Comparison of ENCODE assay signal across 8 mouse cellular contexts in the genomic region with DNA sequence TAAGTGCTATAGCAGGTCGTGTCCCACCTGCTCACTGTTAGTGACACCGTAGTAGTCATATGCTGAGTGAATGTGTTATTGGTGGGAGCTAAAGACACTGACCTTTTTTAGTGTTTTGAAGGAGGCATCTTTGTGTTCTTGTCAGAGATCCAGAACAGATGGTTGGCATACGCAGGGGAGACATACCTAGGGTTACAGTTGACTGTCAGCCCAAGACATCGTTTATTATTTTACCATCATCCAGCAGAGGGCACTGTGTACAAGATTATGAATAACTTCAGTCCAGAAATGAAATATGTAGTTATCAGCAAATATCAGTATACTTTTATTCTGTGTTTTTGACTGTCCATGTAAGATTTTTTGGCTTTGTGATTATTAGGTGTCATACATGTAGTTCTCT.
A peak's percentile ranks its signal among the peaks of the same experiment; 100 is the strongest.
DNase-seq lines count a peak whose midpoint lies in the region; ATAC-seq and TF ChIP-seq lines count a peak whose summit lies in the region.

No protein-coding gene starts in this region.

- no peak for TF ChIP-seq POLR2A in limb, embryonic 14.5 days (IDR thresholded peaks at IDR 0.05; ENCODE audit: borderline replicate concordance, extremely low read depth, insufficient read depth, insufficient read length)
- TF ChIP-seq POLR2A in cerebellum, adult 2 months (IDR thresholded peaks at IDR 0.05; ENCODE audit: borderline replicate concordance, insufficient read depth, low read length), result no peak

- H3K27me3 ChIP-seq in limb, embryonic 14.5 days (ENCODE audit: control insufficient read depth, insufficient read depth, low read length), result no peaks in the 10 kb centered on the region
- H3K27me3 ChIP-seq in limb, embryonic 10.5 days (ENCODE audit: low read depth, poor library complexity, severe bottlenecking), result no peaks in the 10 kb centered on the region
- H3K27me3 ChIP-seq in cerebellum, adult 2 months (ENCODE audit: control insufficient read depth, insufficient read depth, low read length), result no peaks in the 10 kb centered on the region
- H3K27me3 ChIP-seq in intestine, postnatal 0 days (replicated peaks; ENCODE audit: control insufficient read depth, insufficient read depth, low read length), result no peaks in the 10 kb centered on the region

- 84% methylated on average over 4 of the region's 4 CpGs for WGBS in limb, embryonic 14.5 days
- 91% methylated on average over 4 of the region's 4 CpGs for WGBS in limb, embryonic 10.5 days
- WGBS in cerebellum, adult 2 months, result 17% methylated on average over 4 of the region's 4 CpGs
- 78% methylated on average over 4 of the region's 4 CpGs for WGBS in intestine, postnatal 0 days

- H3K9ac ChIP-seq in limb, embryonic 14.5 days (ENCODE audit: low read depth, low read length, severe bottlenecking), result no peak overlapping the region
- H3K9ac ChIP-seq in intestine, postnatal 0 days (ENCODE audit: low read depth, low read length), result no peak overlapping the region

- DNase-seq in adrenal gland, postnatal 10 days, result peak; percentile 21
- DNase-seq in adrenal gland, adult 8-10 months, result no peak
- peak; percentile 84 for DNase-seq in limb, embryonic 14.5 days (ENCODE audit: low spot score)
- no peak for DNase-seq in limb, embryonic 10.5 days (ENCODE audit: low spot score)
- DNase-seq in cerebellum, adult 2 months, result peak; percentile 49 to 79
- DNase-seq in right cerebral cortex, adult 18-20 months, result no peak
- DNase-seq in gastrocnemius, adult 8-10 months (ENCODE audit: low spot score in 2 of 2), result no peak

- no peak overlapping the region for H3K4me3 ChIP-seq in limb, embryonic 14.5 days (replicated peaks; ENCODE audit: low read length)
- H3K4me3 ChIP-seq in limb, embryonic 10.5 days, result no peak overlapping the region
- H3K4me3 ChIP-seq in cerebellum, adult 2 months (replicated peaks; ENCODE audit: insufficient read depth, low read depth, low read length), result no peak overlapping the region
- H3K4me3 ChIP-seq in intestine, postnatal 0 days (ENCODE audit: low read depth, low read length), result no peak overlapping the region

- no peak for ATAC-seq in limb, embryonic 14.5 days (ENCODE audit: low FRiP score, low read depth)
- ATAC-seq in intestine, postnatal 0 days, result no peak

- TF ChIP-seq CTCF in cerebellum, adult 2 months (IDR thresholded peaks at IDR 0.05; ENCODE audit: borderline replicate concordance, insufficient read depth, low read depth, low read length), result no peak; the same call in 1 of the 2 replicates
- peak; percentile 68 for TF ChIP-seq CTCF in intestine, postnatal 0 days (IDR thresholded peaks at IDR 0.05; ENCODE audit: low read depth)

- H3K4me1 ChIP-seq in limb, embryonic 14.5 days (ENCODE audit: control insufficient read depth, insufficient read depth, low read length), result no peaks in the 10 kb centered on the region
- no peaks in the 10 kb centered on the region for H3K4me1 ChIP-seq in limb, embryonic 10.5 days
- H3K4me1 ChIP-seq in cerebellum, adult 2 months (ENCODE audit: control insufficient read depth, insufficient read depth, low read length), result peaks cover 5% of the 10 kb centered on the region
- no peaks in the 10 kb centered on the region for H3K4me1 ChIP-seq in intestine, postnatal 0 days (replicated peaks; ENCODE audit: control insufficient read depth, insufficient read depth, low read length)

- H3K4me2 ChIP-seq in limb, embryonic 14.5 days (replicated peaks; ENCODE audit: low read depth, low read length, severe bottlenecking), result no peak overlapping the region
- H3K4me2 ChIP-seq in intestine, postnatal 0 days (replicated peaks; ENCODE audit: low read depth), result no peak overlapping the region

- no peak overlapping the region for H3K27ac ChIP-seq in limb, embryonic 14.5 days (replicated peaks; ENCODE audit: low read depth, low read length)
- no peak overlapping the region for H3K27ac ChIP-seq in limb, embryonic 10.5 days
- H3K27ac ChIP-seq in cerebellum, adult 2 months (ENCODE audit: insufficient read depth, low read length), result no peak overlapping the region
- no peak overlapping the region for H3K27ac ChIP-seq in intestine, postnatal 0 days (ENCODE audit: low read depth, low read length)

- no peaks in the 10 kb centered on the region for H3K9me3 ChIP-seq in limb, embryonic 14.5 days (ENCODE audit: control insufficient read depth, low read length)
- H3K9me3 ChIP-seq in limb, embryonic 10.5 days (replicated peaks), result no peaks in the 10 kb centered on the region
- no peaks in the 10 kb centered on the region for H3K9me3 ChIP-seq in intestine, postnatal 0 days (ENCODE audit: control insufficient read depth)

- H3K36me3 ChIP-seq in limb, embryonic 14.5 days (ENCODE audit: control insufficient read depth, insufficient read depth, low read length), result peaks cover 37% of the 10 kb centered on the region
- peaks cover 44% of the 10 kb centered on the region for H3K36me3 ChIP-seq in limb, embryonic 10.5 days
- H3K36me3 ChIP-seq in intestine, postnatal 0 days (ENCODE audit: control insufficient read depth, insufficient read depth), result peaks cover 22% of the 10 kb centered on the region

Comparison
In these comparisons a context has a peak if more than half of its experiments do, and no peak if none do; other contexts are left out.
1. DNase-seq: peak in adrenal gland, postnatal 10 days (single experiment), limb, embryonic 14.5 days (single experiment) and cerebellum, adult 2 months (2 of 2); none in adrenal gland, adult 8-10 months (single experiment), limb, embryonic 10.5 days (single experiment), right cerebral cortex, adult 18-20 months (single experiment) and gastrocnemius, adult 8-10 months (0 of 2).